ENCODE assay signal across 18 mouse cellular contexts in the genomic region with DNA sequence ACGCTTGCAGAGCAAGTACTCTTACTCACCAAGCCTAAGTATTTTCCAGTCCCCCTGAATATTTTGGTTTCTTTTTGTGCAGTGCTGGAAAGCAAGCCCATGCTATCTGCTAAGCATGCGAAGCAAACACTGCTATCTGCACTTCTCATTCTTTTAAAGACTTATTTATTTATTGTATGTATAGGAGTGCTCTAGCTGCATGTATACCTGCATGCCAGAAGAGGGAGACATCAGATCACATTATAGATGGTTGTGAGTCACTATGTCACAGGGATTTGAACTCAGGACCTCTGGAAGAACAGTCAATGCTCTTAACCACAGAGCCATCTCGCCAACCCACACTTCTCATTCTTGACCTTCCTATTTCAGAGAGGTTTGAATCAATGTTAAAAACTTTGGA. TPM values are rescaled to one million over a fixed set of nuclear protein-coding genes. Genes with fewer than 3 reads are reported as not detected.
A peak's percentile ranks its signal among the peaks of the same experiment; 100 is the strongest.
DNase-seq lines count a peak whose midpoint lies in the region; ATAC-seq and TF ChIP-seq lines count a peak whose summit lies in the region.
"Had no signal": no experiment of that assay in that cellular context is flagged by ENCODE, and none has a peak within 500 bp of the region (broad histone marks: within the 10 kb centered on the region; RNA-seq: fewer than 3 reads in every experiment).

No protein-coding gene starts in this region.

- TF ChIP-seq CTCF in kidney, postnatal 0 days (IDR thresholded peaks at IDR 0.05; ENCODE audit: low read depth) = peak; percentile 39; the same call in 1 of the 2 replicates
- TF ChIP-seq CTCF in brain, embryonic 14.5 days (IDR thresholded peaks at IDR 0.05; ENCODE audit: borderline replicate concordance, extremely low read depth, insufficient read depth, insufficient read length) = no peak

- H3K4me2 ChIP-seq in kidney, postnatal 0 days (ENCODE audit: low read length) = no peak overlapping the region
- H3K4me2 ChIP-seq in kidney, embryonic 14.5 days (replicated peaks; ENCODE audit: low read depth, low read length) = no peak overlapping the region
- H3K4me2 ChIP-seq: embryonic facial prominence, embryonic 13.5 days; limb, embryonic 13.5 days had no signal

- no peaks in the 10 kb centered on the region for H3K9me3 ChIP-seq in kidney, postnatal 0 days (replicated peaks; ENCODE audit: low read length)
- H3K9me3 ChIP-seq in kidney, embryonic 14.5 days (ENCODE audit: control insufficient read depth, low read length) = no peaks in the 10 kb centered on the region
- H3K9me3 ChIP-seq: embryonic facial prominence, embryonic 13.5 days; limb, embryonic 13.5 days had no signal

- DNase-seq in kidney, postnatal 0 days (ENCODE audit: low spot score) = no peak
- peak; percentile 25 for DNase-seq in 3T3-L1 (ENCODE audit: low read depth, low spot score)
- DNase-seq in 416B (ENCODE audit: low read depth) = peak; percentile 66
- DNase-seq in brain, embryonic 14.5 days (ENCODE audit: low read depth) = peak; percentile 15
- no peak for DNase-seq in lung, postnatal 14 days
- no peak for DNase-seq in cerebellum, postnatal 14 days
- DNase-seq: adrenal gland, postnatal 10 days; cerebellum, adult 9-11 months; heart, postnatal 4 days; kidney, adult 8-10 months; kidney, postnatal 36 days; thymus, postnatal 36 days had no signal

- H3K9ac ChIP-seq in kidney, postnatal 0 days (ENCODE audit: low read depth, low read length) = no peak overlapping the region
- H3K9ac ChIP-seq in kidney, embryonic 14.5 days (ENCODE audit: low read depth, low read length) = no peak overlapping the region
- H3K9ac ChIP-seq: embryonic facial prominence, embryonic 13.5 days; limb, embryonic 13.5 days had no signal

- H3K4me1 ChIP-seq in kidney, postnatal 0 days (replicated peaks; ENCODE audit: insufficient read depth, low read length) = peaks cover 10% of the 10 kb centered on the region; the same call in 1 of the 2 replicates
- no peaks in the 10 kb centered on the region for H3K4me1 ChIP-seq in kidney, embryonic 14.5 days (ENCODE audit: control insufficient read depth, insufficient read depth, low read length)

- no peaks in the 10 kb centered on the region for H3K36me3 ChIP-seq in kidney, postnatal 0 days (ENCODE audit: insufficient read depth, low read length)
- H3K36me3 ChIP-seq in kidney, embryonic 14.5 days (ENCODE audit: control insufficient read depth, insufficient read depth, low read length) = no peaks in the 10 kb centered on the region
- H3K36me3 ChIP-seq: embryonic facial prominence, embryonic 13.5 days; limb, embryonic 13.5 days had no signal

- H3K27ac ChIP-seq in kidney, postnatal 0 days = no peak overlapping the region
- H3K27ac ChIP-seq in kidney, embryonic 14.5 days (ENCODE audit: low read depth, low read length) = no peak overlapping the region
- H3K27ac ChIP-seq: embryonic facial prominence, embryonic 13.5 days; limb, embryonic 13.5 days had no signal

- TF ChIP-seq POLR2A in brain, embryonic 14.5 days (IDR thresholded peaks at IDR 0.05; ENCODE audit: borderline replicate concordance, extremely low read depth, insufficient read depth, insufficient read length, poor library complexity, severe bottlenecking) = no peak

- H3K27me3 ChIP-seq in kidney, postnatal 0 days (ENCODE audit: insufficient read depth, low read length) = no peaks in the 10 kb centered on the region
- peaks cover 8% of the 10 kb centered on the region for H3K27me3 ChIP-seq in kidney, embryonic 14.5 days (ENCODE audit: control insufficient read depth, insufficient read depth, low read length)

- no peak for ATAC-seq in kidney, postnatal 0 days (replicated peaks; ENCODE audit: low FRiP score, low read depth)
- ATAC-seq in kidney, embryonic 14.5 days (ENCODE audit: low FRiP score, low TSS enrichment) = no peak
- ATAC-seq: activated CD4-positive, CD25-positive, alpha-beta regulatory T cell, adult 4 months; forebrain, embryonic 16.5 days; midbrain, embryonic 16.5 days had no signal

- H3K4me3 ChIP-seq in kidney, postnatal 0 days (replicated peaks; ENCODE audit: low read depth, low read length) = no peak overlapping the region
- H3K4me3 ChIP-seq in kidney, embryonic 14.5 days (ENCODE audit: low read length) = no peak overlapping the region
- H3K4me3 ChIP-seq: embryonic facial prominence, embryonic 13.5 days; limb, embryonic 13.5 days had no signal

- 93% methylated on average over 3 of the region's 3 CpGs for WGBS in kidney, postnatal 0 days
- WGBS in kidney, embryonic 14.5 days = 89% methylated on average over 3 of the region's 3 CpGs

RNA-seq across cellular contexts. Expression of a gene that starts 16.8 kb away (rescaled TPM):
- polyA plus RNA-seq in kidney, postnatal 0 days (2015; fragmentation: Nextera tagmentation; extraction: Ambion mirVana) = 2.8 and 3.3 TPM in 2 replicates
- polyA plus RNA-seq in kidney, embryonic 14.5 days (2014; fragmentation: Nextera tagmentation; extraction: Ambion mirVana) = 0.30 and 0.74 TPM in 2 replicates
- polyA plus RNA-seq in brain, embryonic 14.5 days (2012; rRNA removed) = 37.1 and 56.5 TPM in 2 replicates

Comparison
In these comparisons a context has a peak if more than half of its experiments do, and no peak if none do; other contexts are left out.
1. DNase-seq: peak in 3T3-L1 (single experiment), 416B (single experiment) and brain, embryonic 14.5 days (single experiment); none in kidney, postnatal 0 days (single experiment), lung, postnatal 14 days (single experiment) and cerebellum, postnatal 14 days (0 of 2).